Mouse (Mus musculus): ENCODE measurements around the gene Dennd2a.

Gene Dennd2a

GRCm38 (mm10) chr6:39556900-39557659 lies 587 bp downstream of the Dennd2a start:
- DNase-seq (ENCODE audit: low spot score) = peak; percentile 60

GRCm38 (mm10) chr6:39555648-39555945 lies 2.1 kb downstream of the Dennd2a start:
- no peak for DNase-seq (ENCODE audit: low spot score)

GRCm38 (mm10) chr6:39554888-39555647 lies 2.6 kb downstream of the Dennd2a start:
- DNase-seq (ENCODE audit: low spot score) = no peak

- no peak for DNase-seq (ENCODE audit: low spot score)
Measured at GRCm38 (mm10) chr6:39551981-39552636, 5.6 kb downstream of the Dennd2a start.

- DNase-seq (ENCODE audit: low spot score) = no peak
Measured at GRCm38 (mm10) chr6:39548030-39548429, 9.6 kb downstream of the Dennd2a start.

- DNase-seq (ENCODE audit: low spot score) = no peak
Measured at GRCm38 (mm10) chr6:39545474-39545873, 12.2 kb downstream of the Dennd2a start.

GRCm38 (mm10) chr6:39543769-39544420 lies 13.8 kb downstream of the Dennd2a start:
- peak; percentile 74 for DNase-seq (ENCODE audit: low spot score)

- peak; percentile 84 for DNase-seq (ENCODE audit: low spot score)
Measured at GRCm38 (mm10) chr6:39542631-39543597, 14.8 kb downstream of the Dennd2a start.

- peak; percentile 67 for DNase-seq (ENCODE audit: low spot score)
Measured at GRCm38 (mm10) chr6:39540563-39540962, 17.1 kb downstream of the Dennd2a start.

- DNase-seq (ENCODE audit: low spot score) = peak; percentile 82
Measured at GRCm38 (mm10) chr6:39539679-39540155, 17.9 kb downstream of the Dennd2a start.

- no peak for DNase-seq (ENCODE audit: low spot score)
Measured at GRCm38 (mm10) chr6:39538227-39538626, 19.4 kb downstream of the Dennd2a start.

- no peak for DNase-seq (ENCODE audit: low spot score)
Measured at GRCm38 (mm10) chr6:39537276-39537675, 20.4 kb downstream of the Dennd2a start.

GRCm38 (mm10) chr6:39536621-39537020 lies 21.0 kb downstream of the Dennd2a start:
- DNase-seq (ENCODE audit: low spot score) = no peak

- no peak for DNase-seq (ENCODE audit: low spot score)
Measured at GRCm38 (mm10) chr6:39534944-39535343, 22.7 kb downstream of the Dennd2a start.

- DNase-seq (ENCODE audit: low spot score) = peak; percentile 59
Measured at GRCm38 (mm10) chr6:39528671-39529535, 28.8 kb downstream of the Dennd2a start.

GRCm38 (mm10) chr6:39527811-39528210 lies 29.9 kb downstream of the Dennd2a start:
- DNase-seq (ENCODE audit: low spot score) = no peak

- DNase-seq (ENCODE audit: low spot score) = no peak
Measured at GRCm38 (mm10) chr6:39527337-39527784, 30.3 kb downstream of the Dennd2a start.

- no peak for DNase-seq (ENCODE audit: low spot score)
Measured at GRCm38 (mm10) chr6:39526797-39527196, 30.9 kb downstream of the Dennd2a start.

- DNase-seq (ENCODE audit: low spot score) = no peak
Measured at GRCm38 (mm10) chr6:39523161-39523560, 34.5 kb downstream of the Dennd2a start.

GRCm38 (mm10) chr6:39522425-39522824 lies 35.2 kb downstream of the Dennd2a start:
- no peak for DNase-seq (ENCODE audit: low spot score)
